Mouse (Mus musculus) liver, embryonic 11.5 days (tissue): Measurements from ENCODE around the gene Naaladl1. TPM values are rescaled to one million over a fixed set of nuclear protein-coding genes. Genes with fewer than 3 reads are reported as not detected.

Experiments
- ATAC-seq: fragments of 200-750 bp; cut with Nextera tagmentation; replicated peaks from 2 replicates; pipeline ENCODE4 v1.8.0; 2017; ENCODE audit warnings: moderate number of reproducible peaks, mild to moderate bottlenecking, moderate TSS enrichment, moderate library complexity; ENCODE audit not compliant: low FRiP score
- DNase-seq: peaks from one replicate; pipeline ENCODE4 v3.0.0-alpha.2; 2017; ENCODE audit warnings: low spot score
- H3K27ac ChIP-seq: fragments of 300-500 bp; sonication (generic); 2 replicates; pipeline ENCODE4 v1.5.1; 2014; ENCODE audit warnings: mild to moderate bottlenecking, low read depth, low read length, control low read depth
- H3K27me3 ChIP-seq: fragments of 300-500 bp; sonication (generic); replicated peaks from 2 replicates; pipeline ENCODE4 v1.6.1; 2014; ENCODE audit warnings: low read length, mixed read lengths; ENCODE audit not compliant: control insufficient read depth, insufficient read depth
- H3K36me3 ChIP-seq: fragments of 300-500 bp; sonication (generic); 2 replicates; pipeline ENCODE4 v1.6.1; 2014; ENCODE audit warnings: mild to moderate bottlenecking, low read length, moderate library complexity, mixed read lengths; ENCODE audit not compliant: control insufficient read depth, insufficient read depth
- H3K4me1 ChIP-seq: fragments of 300-500 bp; sonication (generic); replicated peaks from 2 replicates; pipeline ENCODE4 v1.6.1; 2014; ENCODE audit warnings: low read length, mixed read lengths; ENCODE audit not compliant: control insufficient read depth, insufficient read depth
- H3K4me2 ChIP-seq: fragments of 300-500 bp; sonication (generic); 2 replicates; pipeline ENCODE4 v1.6.1; 2014; ENCODE audit warnings: mild to moderate bottlenecking, control low read depth, moderate library complexity
- H3K4me3 ChIP-seq: fragments of 300-500 bp; sonication (generic); 2 replicates; pipeline ENCODE4 v1.5.1; 2014; ENCODE audit warnings: low read depth, low read length, control low read depth
- H3K9ac ChIP-seq: fragments of 300-500 bp; sonication (generic); 2 replicates; pipeline ENCODE4 v1.6.1; 2014; ENCODE audit warnings: low read depth, low read length, control low read depth
- H3K9me3 ChIP-seq: fragments of 300-500 bp; sonication (generic); 2 replicates; pipeline ENCODE4 v1.6.1; 2016; ENCODE audit warnings: low read length, inconsistent platforms, mixed read lengths; ENCODE audit not compliant: control insufficient read depth
- WGBS: fragments of 180-500 bp; shearing (Covaris S2); extraction: QIAGEN DNeasy Blood & Tissue Kit; methylation state at CpG from one replicate; pipeline ENCODE4 v1.1.7; 2014; 5-methylcytosine and 5-hydroxymethylcytosine counted together
- polyA plus RNA-seq: library from polyadenylated mRNA; unstranded; fragments of >200 nt; fragmentation: Nextera tagmentation; extraction: Ambion mirVana; gene quantifications from 2 replicates; pipeline ENCODE4 v1.2.1, GENCODE M21; 2014

The Naaladl1 gene
- polyA plus RNA-seq, 1 experiment from 2014 or later = 2.0 TPM

GRCm38 (mm10) chr19:6063081-6063480, 42.5 kb upstream of the Naaladl1 start:
- H3K27me3 ChIP-seq = no peaks in the 10 kb centered on the region
- DNase-seq = no peak
- no peak overlapping the region for H3K27ac ChIP-seq
- ATAC-seq = no peak
- H3K4me1 ChIP-seq = peaks cover 26% of the 10 kb centered on the region
- H3K4me3 ChIP-seq = no peak overlapping the region
- peak overlapping the region; percentile 99 for H3K4me2 ChIP-seq
- WGBS = 93% methylated on average over 6 of the region's 6 CpGs
- no peak overlapping the region for H3K9ac ChIP-seq
- H3K9me3 ChIP-seq = no peaks in the 10 kb centered on the region
- peaks cover 8% of the 10 kb centered on the region; the same call in 1 of the 2 replicates for H3K36me3 ChIP-seq

DNA sequence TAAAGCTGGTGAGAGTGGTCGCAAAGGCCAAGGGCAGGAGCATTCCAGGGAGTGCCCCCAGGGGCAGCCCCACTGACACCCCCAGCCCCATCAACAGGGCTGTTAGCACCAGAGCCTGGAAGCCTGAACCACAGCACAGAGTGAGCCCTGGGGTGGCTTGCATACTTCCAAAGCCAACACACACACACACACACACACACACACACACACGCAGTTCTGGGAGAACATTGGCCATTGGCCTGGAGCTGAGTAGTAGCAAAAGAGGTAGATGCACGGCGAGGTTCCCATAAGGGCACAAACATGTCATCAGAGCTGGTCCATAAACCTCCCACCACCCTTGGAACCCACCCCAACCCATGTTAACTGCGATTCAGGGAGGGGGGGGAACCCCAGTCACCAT, 39.0 kb upstream of the Naaladl1 start:
- DNase-seq (no peak), ATAC-seq (no peak)
- Histone ChIP-seq H3K36me3 (peaks cover 19% of the 10 kb centered on the region), H3K4me2 (peak overlapping the region; percentile 98), H3K9me3 (no peaks in the 10 kb centered on the region), H3K27me3 (no peaks in the 10 kb centered on the region), H3K4me1 (peaks cover 21% of the 10 kb centered on the region), H3K27ac (peak overlapping the region; percentile 88), H3K4me3 (peak overlapping the region; percentile 67), H3K9ac (peak overlapping the region; percentile 72)
- WGBS = 42% methylated on average over 5 of the region's 5 CpGs

DNA sequence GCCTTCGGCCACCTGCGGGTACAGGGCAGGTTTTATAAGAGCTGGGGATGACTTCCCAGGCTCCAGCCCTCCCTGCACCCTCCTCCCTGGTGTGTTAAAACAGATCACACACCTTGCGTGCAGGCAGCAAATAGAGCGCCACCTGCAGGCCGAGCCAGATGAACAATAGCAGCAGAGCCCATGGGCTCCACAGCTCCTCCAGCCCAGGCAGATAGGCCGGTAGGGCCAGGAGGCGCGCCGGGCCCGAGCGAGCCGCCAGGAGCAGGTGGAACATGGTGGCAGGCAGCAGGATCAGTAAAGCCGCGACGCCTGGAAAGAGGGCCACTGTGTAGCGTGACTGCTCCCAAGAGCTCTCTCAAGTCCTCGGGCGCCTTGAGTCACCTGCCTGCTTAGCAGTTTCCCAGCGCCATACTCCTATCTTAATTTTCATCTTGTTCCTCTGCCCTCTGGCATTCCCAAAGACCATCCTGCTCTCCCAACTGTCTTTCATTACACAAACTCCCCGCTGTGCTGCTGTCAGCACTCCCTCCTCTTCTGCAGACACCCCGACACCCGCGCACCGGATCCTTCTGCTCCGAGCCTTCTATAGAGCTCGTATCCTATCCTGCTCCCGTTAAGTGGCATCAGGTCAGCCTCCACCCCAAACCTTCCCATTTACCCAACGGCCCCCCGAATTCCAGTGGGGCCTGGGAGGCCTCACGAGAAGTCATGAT, 38.4 kb upstream of the Naaladl1 start:
- Histone ChIP-seq H3K9ac (peak overlapping the region; percentile 72), H3K27ac (peak overlapping the region; percentile 88), H3K9me3 (no peaks in the 10 kb centered on the region), H3K4me1 (peaks cover 18% of the 10 kb centered on the region), H3K36me3 (peaks cover 19% of the 10 kb centered on the region), H3K4me2 (peak overlapping the region; percentile 98), H3K27me3 (no peaks in the 10 kb centered on the region), H3K4me3 (peak overlapping the region; percentile 67)
- DNase-seq = peak; percentile 87
- WGBS = under 1% methylated on average over 30 of the region's 30 CpGs
- ATAC-seq = peak; percentile 79

DNA sequence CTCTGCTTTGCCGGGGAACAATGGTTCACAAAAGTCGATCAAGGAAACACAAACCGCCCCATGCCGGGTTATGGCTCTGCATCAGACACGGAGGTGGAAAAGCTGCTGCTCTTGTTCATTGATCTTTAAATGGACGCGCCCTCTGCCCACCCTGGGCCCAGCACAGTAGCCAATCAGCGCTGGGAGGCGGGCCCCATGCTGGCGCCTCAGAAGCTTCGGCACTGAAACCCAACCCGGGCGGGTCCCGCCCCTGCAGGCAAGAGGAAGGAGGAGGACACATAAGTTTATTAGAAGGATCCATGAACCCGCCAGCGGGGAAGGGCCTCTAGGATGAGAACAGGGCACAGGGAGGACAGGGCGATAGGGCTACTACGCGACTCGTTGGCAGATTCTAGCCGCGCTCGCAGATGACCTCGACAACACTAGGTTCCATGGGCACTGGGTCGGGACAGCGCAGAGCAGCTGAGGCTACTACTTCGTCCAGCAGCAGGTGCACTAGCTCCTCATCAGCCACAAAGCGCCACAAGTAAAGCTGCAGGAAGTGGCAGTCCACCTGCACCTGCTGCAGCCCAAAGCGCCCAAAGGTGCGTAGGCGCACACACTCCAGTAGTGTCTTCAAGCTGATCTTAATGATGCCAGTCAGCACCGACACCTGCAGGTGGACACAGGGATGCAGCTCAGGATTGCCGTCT, 37.7 kb upstream of the Naaladl1 start, which contains the start of gene Tm7sf2:
Tm7sf2 (minus strand) TSS at position 650 of the 692 bp plus-strand sequence.
- Histone ChIP-seq H3K9me3 (no peaks in the 10 kb centered on the region), H3K27ac (peak within 1 kb of the TSS; percentile 88), H3K4me2 (peak within 1 kb of the TSS; percentile 98), H3K27me3 (no peaks in the 10 kb centered on the region), H3K4me3 (peak within 1 kb of the TSS; percentile 67), H3K9ac (peak within 1 kb of the TSS; percentile 72), H3K36me3 (peaks cover 23% of the 10 kb centered on the region), H3K4me1 (peaks cover 14% of the 10 kb centered on the region)
- DNase-seq (peak; percentile 92), ATAC-seq (peak; percentile 92)
- 14% methylated on average over 33 of the region's 33 CpGs for WGBS

GRCm38 (mm10) chr19:6068951-6069350, 36.6 kb upstream of the Naaladl1 start:
- Histone ChIP-seq H3K4me1 (peaks cover 14% of the 10 kb centered on the region), H3K4me3 (no peak overlapping the region; the same call in 1 of the 2 replicates), H3K27ac (no peak overlapping the region), H3K27me3 (no peaks in the 10 kb centered on the region), H3K36me3 (peaks cover 24% of the 10 kb centered on the region), H3K4me2 (no peak overlapping the region), H3K9me3 (no peaks in the 10 kb centered on the region), H3K9ac (no peak overlapping the region)
- WGBS = 83% methylated on average over 4 of the region's 4 CpGs
- ATAC-seq (no peak), DNase-seq (no peak)

- H3K4me3 ChIP-seq = no peak overlapping the region
- no peak for DNase-seq
- 90% methylated on average over 10 of the region's 10 CpGs for WGBS
- peaks cover 27% of the 10 kb centered on the region for H3K36me3 ChIP-seq
- peaks cover 14% of the 10 kb centered on the region for H3K4me1 ChIP-seq
- H3K9me3 ChIP-seq = no peaks in the 10 kb centered on the region
- H3K27ac ChIP-seq = 0 out of 2 replicates have a peak overlapping the region, but pooled peaks have one; percentile 43
- H3K4me2 ChIP-seq = no peak overlapping the region
- no peak overlapping the region for H3K9ac ChIP-seq
- no peak for ATAC-seq
- H3K27me3 ChIP-seq = no peaks in the 10 kb centered on the region
Observed at GRCm38 (mm10) chr19:6069851-6070250, 35.7 kb upstream of the Naaladl1 start.

- WGBS = 87% methylated on average over 31 of the region's 31 CpGs
- H3K9ac ChIP-seq = no peak overlapping the region
Observed at GRCm38 (mm10) chr19:6070571-6071250, 34.9 kb upstream of the Naaladl1 start.

GRCm38 (mm10) chr19:6071261-6071660, 34.3 kb upstream of the Naaladl1 start:
- ATAC-seq (no peak), DNase-seq (no peak)
- Histone ChIP-seq H3K4me3 (no peak overlapping the region), H3K9me3 (no peaks in the 10 kb centered on the region), H3K4me1 (peaks cover 16% of the 10 kb centered on the region), H3K36me3 (peaks cover 30% of the 10 kb centered on the region), H3K27me3 (no peaks in the 10 kb centered on the region), H3K27ac (no peak overlapping the region), H3K4me2 (no peak overlapping the region), H3K9ac (no peak overlapping the region)
- WGBS = 92% methylated on average over 19 of the region's 19 CpGs

More at GRCm38 (mm10) chr19:6070571-6071250, 34.9 kb upstream of the Naaladl1 start:
- H3K4me2 ChIP-seq = no peak overlapping the region
- ATAC-seq (no peak), DNase-seq (no peak)
- H3K4me3 ChIP-seq = no peak overlapping the region
- peaks cover 30% of the 10 kb centered on the region for H3K36me3 ChIP-seq
- peaks cover 14% of the 10 kb centered on the region for H3K4me1 ChIP-seq
- no peak overlapping the region for H3K27ac ChIP-seq
- H3K9me3 ChIP-seq = no peaks in the 10 kb centered on the region
- no peaks in the 10 kb centered on the region for H3K27me3 ChIP-seq
